Mouse (Mus musculus): ENCODE measurements around the gene Itpkb.

DNA sequence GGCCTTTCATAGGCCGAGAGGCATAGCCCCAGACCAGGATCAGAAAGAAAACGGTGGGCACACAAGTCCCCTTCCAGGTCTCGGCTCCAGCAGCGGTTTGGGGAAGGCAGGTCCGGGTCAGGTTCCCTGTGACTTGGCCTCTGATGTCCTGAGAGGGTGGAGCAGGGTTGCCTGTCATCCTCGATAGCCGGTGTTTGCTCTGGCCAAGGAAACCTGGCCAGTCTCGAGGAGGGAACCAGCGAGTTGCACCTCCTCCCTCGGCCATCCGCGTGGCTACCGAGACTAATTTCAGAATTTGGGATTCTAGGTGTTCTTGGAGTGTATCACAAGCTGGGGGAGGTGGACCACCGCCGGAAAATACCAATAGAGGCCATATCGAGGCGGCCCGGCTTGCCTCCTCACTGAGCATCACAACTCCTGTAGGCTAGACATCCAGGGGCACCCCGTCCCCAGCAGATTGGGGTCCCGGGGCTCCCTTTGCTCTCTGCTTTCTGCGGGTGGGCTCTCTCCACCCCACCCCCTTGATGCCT lies 1.3 kb downstream of the Itpkb start:
- TF ChIP-seq POLR2AphosphoS2 (IDR thresholded peaks at IDR 0.05; ENCODE audit: low read length) (no peak), MAZ (IDR thresholded peaks at IDR 0.05; ENCODE audit: low read depth, low read length) (no peak), GATA1 (IDR thresholded peaks at IDR 0.05; ENCODE audit: low read depth, low read length) (no peak), MAX (IDR thresholded peaks at IDR 0.05; ENCODE audit: low read length) (no peak), ZNF384 (IDR thresholded peaks at IDR 0.05; ENCODE audit: low read depth, low read length) (no peak), ZMIZ1 (IDR thresholded peaks at IDR 0.05; ENCODE audit: low read depth, low read length) (no peak), POLR2A (IDR thresholded peaks at IDR 0.05; ENCODE audit: control insufficient read depth in 1 of 2, insufficient read depth in 1 of 2, low read depth in 1 of 2, low read length in 2 of 2, poor library complexity in 1 of 2) (no peak), RAD21 (IDR thresholded peaks at IDR 0.05; ENCODE audit: low read depth, low read length) (no peak), SMC3 (IDR thresholded peaks at IDR 0.05; ENCODE audit: low read depth, low read length) (no peak), MAFK (IDR thresholded peaks at IDR 0.05; ENCODE audit: borderline replicate concordance, low read depth, low read length) (no peak), POLR2AphosphoS5 (IDR thresholded peaks at IDR 0.05; ENCODE audit: borderline replicate concordance, low read depth, low read length) (no peak)

All from MEL (cell line).